Mouse (Mus musculus) heart, embryonic 14.5 days (tissue): Measurements from ENCODE around the gene Trmu. TPM values are rescaled to one million over a fixed set of nuclear protein-coding genes. Genes with fewer than 3 reads are reported as not detected.

Experiments used
- ATAC-seq: fragments of 200-750 bp; cut with Nextera tagmentation; 2 replicates; pipeline ENCODE4 v1.8.0; 2017; ENCODE audit warnings: low read depth, moderate TSS enrichment; ENCODE audit not compliant: insufficient number of reproducible peaks, insufficient read depth, low FRiP score
- H3K27ac ChIP-seq, 2 experiments: fragments of 200-500 bp in 1 of 2; fragments of 300-500 bp in 1 of 2; sonication (generic) in 1 of 2; replicated peaks in 1 of 2; 2 replicates each; pipeline ENCODE4 v1.5.1; 2012 to 2014; ENCODE audit warnings: low read depth in 2 of 2, low read length in 2 of 2, control low read depth in 1 of 2, mild to moderate bottlenecking in 1 of 2, mixed read lengths in 1 of 2; ENCODE audit not compliant: control insufficient read depth in 1 of 2, insufficient read depth in 1 of 2
- H3K27me3 ChIP-seq: fragments of 300-500 bp; sonication (generic); 2 replicates; pipeline ENCODE4 v1.6.1; 2014; ENCODE audit warnings: mild to moderate bottlenecking, low read length, control low read depth; ENCODE audit not compliant: control insufficient read depth, insufficient read depth
- H3K36me3 ChIP-seq: fragments of 300-500 bp; sonication (generic); 2 replicates; pipeline ENCODE4 v1.6.1; 2014; ENCODE audit warnings: mild to moderate bottlenecking, control low read depth, low read length, mixed read lengths; ENCODE audit not compliant: control insufficient read depth, insufficient read depth
- H3K4me1 ChIP-seq, 2 experiments: fragments of 200-500 bp in 1 of 2; fragments of 300-500 bp in 1 of 2; sonication (generic) in 1 of 2; 2 replicates each; pipeline ENCODE4 v1.6.1; 2012 to 2014; ENCODE audit warnings: low read length in 2 of 2, control low read depth in 1 of 2, mixed read lengths in 1 of 2; ENCODE audit not compliant: control insufficient read depth in 2 of 2, insufficient read depth in 2 of 2
- H3K4me2 ChIP-seq: fragments of 300-500 bp; sonication (generic); 2 replicates; pipeline ENCODE4 v1.6.1; 2014; ENCODE audit warnings: mild to moderate bottlenecking, low read length
- H3K4me3 ChIP-seq, 2 experiments: fragments of 200-500 bp in 1 of 2; fragments of 300-500 bp in 1 of 2; sonication (generic) in 1 of 2; 2 replicates each; pipeline ENCODE4 v1.5.1; 2012 to 2014; ENCODE audit warnings: low read length in 2 of 2, mild to moderate bottlenecking in 2 of 2, control low read depth in 1 of 2, low read depth in 1 of 2, moderate library complexity in 1 of 2; ENCODE audit not compliant: control insufficient read depth in 1 of 2, insufficient read depth in 1 of 2
- H3K9ac ChIP-seq: fragments of 300-500 bp; sonication (generic); 2 replicates; pipeline ENCODE4 v1.6.1; 2014; ENCODE audit warnings: mild to moderate bottlenecking, low read length
- H3K9me3 ChIP-seq: fragments of 300-500 bp; sonication (generic); 2 replicates; pipeline ENCODE4 v1.6.1; 2016; ENCODE audit warnings: low read length, control low read depth; ENCODE audit not compliant: control insufficient read depth
- WGBS: fragments of 180-500 bp; shearing (Covaris S2); extraction: QIAGEN DNeasy Blood & Tissue Kit; methylation state at CpG from one replicate; pipeline ENCODE4 v1.1.7; 2014; 5-methylcytosine and 5-hydroxymethylcytosine counted together
- polyA plus RNA-seq: library from polyadenylated mRNA; unstranded; fragments of >200 nt; fragmentation: Nextera tagmentation; extraction: Ambion mirVana; gene quantifications from 2 replicates; pipeline ENCODE4 v1.2.1, GENCODE M21; 2014

The Trmu gene
- polyA plus RNA-seq = 24.9 and 26.5 TPM in 2 replicates

- peak within 1 kb of the TSS; percentile 94 for H3K9ac ChIP-seq
- peak within 1 kb of the TSS; percentile 83 to 90 for H3K27ac ChIP-seq
- H3K4me1 ChIP-seq = peaks cover 3 to 8% of the 10 kb centered on the region in 2 experiments; a peak in 3 of 4 replicates
- H3K36me3 ChIP-seq = peaks cover 51% of the 10 kb centered on the region
- peak; percentile 89 for ATAC-seq
- peak within 1 kb of the TSS; percentile 74 to 75 for H3K4me3 ChIP-seq
- peak within 1 kb of the TSS; percentile 83 for H3K4me2 ChIP-seq
- no peaks in the 10 kb centered on the region for H3K27me3 ChIP-seq
- H3K9me3 ChIP-seq = no peaks in the 10 kb centered on the region
- WGBS = under 1% methylated on average over 45 of the region's 50 CpGs
These were observed at the start of gene Trmu for GRCm38 (mm10) chr15:85878848-85879497. Gene Trmu (plus strand): TSS chr15:85879312.

GRCm38 (mm10) chr15:85829470-85829869 is 49.6 kb upstream of the Trmu start:
- Histone ChIP-seq H3K27ac (no peak overlapping the region), H3K36me3 (no peaks in the 10 kb centered on the region), H3K4me3 (no peak overlapping the region), H3K9me3 (no peaks in the 10 kb centered on the region), H3K9ac (no peak overlapping the region), H3K4me2 (no peak overlapping the region), H3K27me3 (no peaks in the 10 kb centered on the region), H3K4me1 (peaks cover 0 to 8% of the 10 kb centered on the region in 2 experiments; a peak in 2 of 4 replicates)
- WGBS = 77% methylated on average over 5 of the region's 5 CpGs
- no peak for ATAC-seq

DNA sequence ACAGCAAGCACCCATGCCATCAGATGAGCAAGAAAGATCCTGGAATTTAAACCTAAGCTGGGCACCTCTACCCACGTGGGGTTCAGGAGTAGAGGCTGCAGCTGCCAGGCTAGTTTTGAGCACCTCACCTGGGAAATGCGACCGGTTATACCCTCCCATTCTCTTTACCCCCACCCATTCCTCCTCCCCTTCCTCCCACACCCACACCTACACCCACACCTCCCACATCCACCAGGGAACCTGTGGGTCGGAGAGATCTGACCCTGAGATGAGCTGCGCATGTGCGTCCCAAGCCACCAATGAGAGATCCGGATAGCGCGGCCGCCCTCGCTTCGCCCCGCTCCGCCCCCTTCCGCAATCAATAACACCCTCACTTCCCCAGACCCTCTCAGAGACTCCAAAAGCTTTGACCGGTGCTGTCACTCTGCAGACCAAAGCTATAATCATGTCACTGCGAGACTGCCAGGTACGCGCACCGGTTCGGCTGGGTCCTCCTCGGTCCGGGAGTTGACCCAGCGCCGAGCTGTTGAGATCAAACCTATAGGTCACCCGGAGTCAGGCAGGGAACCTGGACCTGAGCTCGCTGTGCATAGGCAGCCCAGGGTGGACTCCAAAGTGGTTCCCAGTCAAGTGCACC is 47.0 kb upstream of the Trmu start, which contains the start of gene Ttc38:
Gene Ttc38, plus strand, starts transcription at position 353 of the 637 bp plus-strand sequence.
- Histone ChIP-seq H3K4me2 (peak within 1 kb of the TSS; percentile 94), H3K9ac (peak within 1 kb of the TSS; percentile 77), H3K9me3 (no peaks in the 10 kb centered on the region), H3K27ac (no peak within 1 kb of the TSS), H3K36me3 (no peaks in the 10 kb centered on the region), H3K4me3 (peak within 1 kb of the TSS; percentile 66 to 68), H3K27me3 (no peaks in the 10 kb centered on the region), H3K4me1 (peaks cover 0 to 8% of the 10 kb centered on the region in 2 experiments; a peak in 2 of 4 replicates)
- WGBS = 2% methylated on average over 27 of the region's 27 CpGs
- peak; percentile 59 for ATAC-seq

GRCm38 (mm10) chr15:85832599-85832998 is 46.5 kb upstream of the Trmu start:
- peak overlapping the region; percentile 77 for H3K9ac ChIP-seq
- H3K4me3 ChIP-seq = peak overlapping the region; percentile 66 to 68
- 46% methylated on average over 8 of the region's 8 CpGs for WGBS
- H3K27ac ChIP-seq = no peak overlapping the region
- H3K36me3 ChIP-seq = no peaks in the 10 kb centered on the region
- no peak for ATAC-seq
- no peaks in the 10 kb centered on the region for H3K9me3 ChIP-seq
- peaks cover 0 to 8% of the 10 kb centered on the region in 2 experiments; a peak in 2 of 4 replicates for H3K4me1 ChIP-seq
- no peaks in the 10 kb centered on the region for H3K27me3 ChIP-seq
- H3K4me2 ChIP-seq = peak overlapping the region; percentile 94

DNA sequence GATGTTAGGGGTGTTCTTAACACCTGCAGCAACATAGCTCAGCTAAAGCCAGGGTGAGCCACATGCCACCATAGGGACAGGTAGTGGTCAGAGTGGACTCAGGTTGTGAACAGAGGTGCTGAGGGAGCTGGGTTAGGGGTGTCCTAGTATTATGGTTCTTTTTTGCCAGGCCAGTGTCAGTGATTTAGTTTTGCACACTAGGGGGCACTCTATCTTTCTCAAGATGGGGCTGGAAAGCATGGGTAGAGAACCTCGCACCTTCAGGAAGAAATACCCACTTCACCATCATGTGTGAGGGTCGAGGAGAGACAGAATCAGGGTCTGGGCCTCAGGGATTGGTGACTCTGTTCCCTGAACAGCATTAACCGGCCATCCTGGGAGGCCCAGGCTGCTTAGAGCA is 43.8 kb upstream of the Trmu start:
- WGBS = 48% methylated on average over 3 of the region's 3 CpGs

GRCm38 (mm10) chr15:85836887-85837286 is 42.2 kb upstream of the Trmu start:
- no peaks in the 10 kb centered on the region for H3K27me3 ChIP-seq
- H3K9me3 ChIP-seq = no peaks in the 10 kb centered on the region
- no peaks in the 10 kb centered on the region for H3K36me3 ChIP-seq
- H3K9ac ChIP-seq = no peak overlapping the region
- WGBS = 81% methylated on average over 5 of the region's 5 CpGs
- no peak overlapping the region for H3K4me2 ChIP-seq
- peaks cover 0 to 4% of the 10 kb centered on the region in 2 experiments; a peak in 2 of 4 replicates for H3K4me1 ChIP-seq
- ATAC-seq = no peak
- no peak overlapping the region for H3K4me3 ChIP-seq
- H3K27ac ChIP-seq = no peak overlapping the region

More for the DNA sequence above, 43.8 kb upstream of the Trmu start:
- no peak for ATAC-seq
- H3K9ac ChIP-seq = no peak overlapping the region
- no peak overlapping the region for H3K4me2 ChIP-seq
- no peaks in the 10 kb centered on the region for H3K27me3 ChIP-seq
- H3K4me3 ChIP-seq = no peak overlapping the region
- H3K9me3 ChIP-seq = no peaks in the 10 kb centered on the region
- H3K27ac ChIP-seq = no peak overlapping the region
- peaks cover 0 to 8% of the 10 kb centered on the region in 2 experiments; a peak in 2 of 4 replicates for H3K4me1 ChIP-seq
- H3K36me3 ChIP-seq = no peaks in the 10 kb centered on the region

DNA sequence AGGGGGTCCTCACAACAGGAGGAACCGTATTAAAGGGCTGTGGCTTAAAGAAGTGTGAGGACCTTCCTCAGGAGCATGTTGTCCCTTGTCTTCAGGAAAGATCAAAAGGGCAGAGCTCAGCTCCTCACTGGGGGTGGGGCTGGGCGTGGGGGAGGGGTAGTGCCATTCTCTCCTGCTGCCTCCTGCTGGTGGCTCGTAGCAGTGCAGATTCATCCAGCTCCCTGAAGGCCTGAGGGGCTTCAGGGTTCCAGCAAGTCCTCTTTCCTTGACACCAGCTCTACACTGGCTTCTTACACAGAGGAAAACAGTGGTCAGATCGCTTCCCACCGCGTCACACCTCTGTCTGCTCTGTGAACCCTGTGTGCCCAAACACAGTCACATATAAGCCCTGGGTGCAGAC is 38.1 kb upstream of the Trmu start:
- H3K36me3 ChIP-seq = no peaks in the 10 kb centered on the region
- H3K4me3 ChIP-seq = no peak overlapping the region
- H3K27ac ChIP-seq = no peak overlapping the region
- H3K27me3 ChIP-seq = no peaks in the 10 kb centered on the region
- no peaks in the 10 kb centered on the region for H3K9me3 ChIP-seq
- H3K4me1 ChIP-seq = no peaks in the 10 kb centered on the region
- no peak overlapping the region for H3K4me2 ChIP-seq
- 16% methylated on average over 6 of the region's 6 CpGs for WGBS
- ATAC-seq = no peak
- H3K9ac ChIP-seq = no peak overlapping the region
